Mouse (Mus musculus) forebrain, embryonic 16.5 days (tissue): Measurements from ENCODE around the gene Zfp831. TPM values are rescaled to one million over a fixed set of nuclear protein-coding genes. Genes with fewer than 3 reads are reported as not detected.

Experiments used
- ATAC-seq: fragments of 200-750 bp; cut with Nextera tagmentation; 2 replicates; pipeline ENCODE4 v1.8.0; 2017; ENCODE audit warnings: mild to moderate bottlenecking, moderate library complexity
- H3K27ac ChIP-seq: fragments of 300-500 bp; sonication (generic); 2 replicates; pipeline ENCODE4 v1.5.1; 2014; ENCODE audit warnings: low read length, control low read depth
- H3K27me3 ChIP-seq: fragments of 300-500 bp; sonication (generic); replicated peaks from 2 replicates; pipeline ENCODE4 v1.6.1; 2014; ENCODE audit warnings: low read length; ENCODE audit not compliant: control insufficient read depth, insufficient read depth
- H3K36me3 ChIP-seq: fragments of 300-500 bp; sonication (generic); 2 replicates; pipeline ENCODE4 v1.6.1; 2014; ENCODE audit not compliant: control insufficient read depth, insufficient read depth
- H3K4me1 ChIP-seq: fragments of 300-500 bp; sonication (generic); replicated peaks from 2 replicates; pipeline ENCODE4 v1.6.1; 2014; ENCODE audit warnings: low read length; ENCODE audit not compliant: control insufficient read depth, insufficient read depth
- H3K4me2 ChIP-seq: fragments of 300-500 bp; sonication (generic); 2 replicates; pipeline ENCODE4 v1.6.1; 2014; ENCODE audit warnings: mild to moderate bottlenecking, low read length, control low read depth
- H3K4me3 ChIP-seq: fragments of 300-500 bp; sonication (generic); replicated peaks from 2 replicates; pipeline ENCODE4 v1.5.1; 2014; ENCODE audit warnings: mild to moderate bottlenecking, low read length, control low read depth
- H3K9ac ChIP-seq: fragments of 300-500 bp; sonication (generic); replicated peaks from 2 replicates; pipeline ENCODE4 v1.6.1; 2014; ENCODE audit warnings: low read depth, low read length, control low read depth
- H3K9me3 ChIP-seq: fragments of 300-500 bp; sonication (generic); 2 replicates; pipeline ENCODE4 v1.6.1; 2016; ENCODE audit warnings: low read length; ENCODE audit not compliant: control insufficient read depth
- WGBS: fragments of 180-500 bp; shearing (Covaris S2); extraction: QIAGEN DNeasy Blood & Tissue Kit; methylation state at CpG from one replicate; pipeline ENCODE4 v1.1.7; 2014; 5-methylcytosine and 5-hydroxymethylcytosine counted together
- polyA plus RNA-seq: library from polyadenylated mRNA; unstranded; fragments of >200 nt; fragmentation: Nextera tagmentation; extraction: Ambion mirVana; gene quantifications from 2 replicates; pipeline ENCODE4 v1.2.1, GENCODE M21; 2015

Zfp831 gene
- polyA plus RNA-seq: not detected in 2 replicates

DNA sequence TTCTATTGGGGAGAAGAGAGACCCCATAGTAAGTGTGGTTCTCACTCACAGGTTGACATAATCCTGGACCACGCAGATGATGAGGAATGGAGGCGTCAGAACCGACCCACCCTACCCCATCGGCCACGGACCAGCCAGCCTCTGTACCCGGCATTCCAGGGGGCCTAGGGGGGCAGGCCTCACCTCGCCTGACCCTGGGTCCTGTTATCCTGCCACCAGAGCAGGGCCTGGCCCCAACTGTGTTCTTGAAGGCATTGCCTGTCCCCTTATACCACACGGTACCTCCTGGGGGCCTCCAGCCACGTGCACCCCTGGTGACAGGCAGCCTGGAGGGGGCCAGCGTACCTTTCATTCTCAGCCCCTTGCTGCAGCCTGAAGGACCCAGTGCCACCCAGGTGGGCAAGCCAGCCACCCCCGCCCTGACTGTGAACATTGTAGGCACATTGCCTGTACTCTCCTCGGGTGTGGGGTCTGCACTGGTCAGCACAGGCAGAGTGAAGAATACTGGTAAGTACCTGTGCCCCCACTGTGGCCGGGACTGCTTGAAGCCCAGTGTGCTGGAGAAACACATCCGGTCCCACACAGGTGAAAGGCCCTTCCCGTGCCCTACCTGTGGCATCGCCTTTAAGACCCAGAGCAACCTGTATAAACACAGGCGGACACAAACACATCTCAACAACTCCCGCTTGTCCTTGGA lies at the start of gene Zfp831:
Gene Zfp831, plus strand, starts transcription at position 87 of the 697 bp plus-strand sequence.
- 84% methylated on average over 18 of the region's 18 CpGs for WGBS

DNA sequence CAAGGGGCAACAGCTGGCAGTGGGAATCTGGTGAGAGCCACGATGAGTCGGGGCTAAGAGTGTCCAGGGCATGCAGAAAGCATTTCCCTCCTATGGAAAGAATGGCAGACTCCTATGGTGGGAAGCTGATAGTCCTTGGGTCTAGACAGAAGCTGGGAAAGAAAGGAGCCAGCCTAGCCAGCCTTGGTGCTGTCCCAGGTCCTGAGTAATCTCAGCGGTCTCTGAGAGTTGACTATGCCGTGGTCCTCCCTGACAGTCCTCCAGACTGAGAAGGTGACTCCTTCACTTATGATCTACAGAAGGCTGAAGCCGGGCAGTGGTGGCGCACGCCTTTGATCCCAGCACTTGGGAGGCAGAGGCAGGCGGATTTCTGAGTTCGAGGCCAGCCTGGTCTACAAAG lies 48.4 kb upstream of the Zfp831 start:
- Histone ChIP-seq H3K4me2 (no peak overlapping the region), H3K9ac (no peak overlapping the region), H3K27ac (no peak overlapping the region), H3K4me3 (no peak overlapping the region), H3K36me3 (no peaks in the 10 kb centered on the region), H3K4me1 (0 out of 2 replicates have a peak, but pooled peaks cover 1% of the 10 kb centered on the region), H3K9me3 (no peaks in the 10 kb centered on the region), H3K27me3 (no peaks in the 10 kb centered on the region)
- ATAC-seq: no peak
- 81% methylated on average over 9 of the region's 9 CpGs for WGBS

More for the DNA sequence above, at the start of gene Zfp831:
- Histone ChIP-seq H3K9ac (no peak within 1 kb of the TSS), H3K27me3 (no peaks in the 10 kb centered on the region), H3K4me2 (no peak within 1 kb of the TSS), H3K27ac (no peak within 1 kb of the TSS), H3K4me3 (no peak within 1 kb of the TSS), H3K9me3 (peaks cover under 1% of the 10 kb centered on the region; the same call in 1 of the 2 replicates), H3K4me1 (no peaks in the 10 kb centered on the region), H3K36me3 (no peaks in the 10 kb centered on the region)
- no peak for ATAC-seq

DNA sequence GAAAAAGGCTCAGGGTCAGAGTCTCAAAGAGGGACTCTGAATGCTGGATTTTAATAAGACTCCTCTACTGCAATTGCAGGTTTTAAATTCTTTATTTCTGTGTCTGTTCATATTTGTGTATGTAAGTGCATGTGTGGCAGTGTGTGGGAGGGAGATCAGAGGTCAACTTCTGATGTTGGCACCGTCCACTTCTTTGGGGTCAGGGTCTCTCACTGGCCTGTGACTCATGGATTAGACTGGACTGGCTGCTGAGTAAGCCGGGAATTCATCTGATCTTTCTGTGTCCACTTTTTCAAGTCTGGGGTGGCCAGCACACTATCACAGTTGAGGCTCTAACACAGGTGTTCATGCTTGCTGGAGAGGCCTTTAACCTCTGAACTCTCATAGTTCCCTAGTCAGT lies 47.7 kb upstream of the Zfp831 start:
- WGBS: 85% methylated on average over 2 of the region's 2 CpGs

DNA sequence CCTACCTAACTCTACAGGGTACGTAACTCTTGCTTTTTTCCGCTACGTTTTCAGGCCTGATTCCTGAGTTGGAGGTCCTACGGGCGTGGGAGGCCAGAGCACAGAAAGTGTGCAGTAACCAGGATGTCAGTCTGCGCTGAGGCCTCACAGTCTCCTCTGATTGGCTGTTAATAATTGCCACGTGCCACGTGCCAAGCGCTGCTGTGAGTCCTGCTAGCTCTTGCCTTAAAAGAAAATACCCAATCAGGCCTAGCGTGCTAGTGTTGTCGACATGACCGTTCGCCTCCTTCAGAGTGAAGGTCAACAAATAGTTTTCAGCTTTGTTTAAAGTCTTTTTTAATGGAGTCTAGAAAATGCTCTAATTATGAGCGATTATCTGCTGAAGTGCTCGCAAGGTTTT lies 46.9 kb upstream of the Zfp831 start:
- Histone ChIP-seq H3K9me3 (no peaks in the 10 kb centered on the region), H3K36me3 (no peaks in the 10 kb centered on the region), H3K4me1 (0 out of 2 replicates have a peak, but pooled peaks cover 2% of the 10 kb centered on the region), H3K27ac (no peak overlapping the region), H3K4me2 (no peak overlapping the region), H3K4me3 (no peak overlapping the region), H3K9ac (no peak overlapping the region), H3K27me3 (no peaks in the 10 kb centered on the region)
- ATAC-seq: peak; percentile 59; the same call in 1 of the 2 replicates
- WGBS: 71% methylated on average over 15 of the region's 15 CpGs

More for the DNA sequence above, 47.7 kb upstream of the Zfp831 start:
- Histone ChIP-seq H3K27me3 (no peaks in the 10 kb centered on the region), H3K9ac (no peak overlapping the region), H3K36me3 (no peaks in the 10 kb centered on the region), H3K27ac (no peak overlapping the region), H3K4me1 (0 out of 2 replicates have a peak, but pooled peaks cover 2% of the 10 kb centered on the region), H3K4me2 (no peak overlapping the region), H3K4me3 (no peak overlapping the region), H3K9me3 (no peaks in the 10 kb centered on the region)
- no peak for ATAC-seq

DNA sequence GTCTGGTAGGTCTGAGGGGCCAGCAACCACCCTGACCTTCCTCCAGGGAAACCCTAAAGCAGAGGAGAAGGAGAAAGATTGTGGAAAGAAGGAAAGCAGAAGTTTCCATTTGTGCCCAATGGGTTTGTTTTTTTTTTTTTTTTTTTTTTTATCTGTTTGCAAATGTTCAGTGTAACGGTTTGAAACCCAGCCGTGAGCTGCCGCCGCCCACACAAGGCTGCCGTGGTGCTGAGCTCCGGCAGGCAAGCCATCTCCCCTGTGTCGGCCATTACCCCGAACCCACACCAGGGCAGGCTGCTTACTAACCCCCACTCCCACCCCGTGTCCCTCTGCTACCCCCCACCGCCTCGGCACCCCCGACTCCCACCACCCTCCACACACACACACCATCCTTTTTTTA lies 44.9 kb upstream of the Zfp831 start:
- H3K9me3 ChIP-seq: no peaks in the 10 kb centered on the region
- 87% methylated on average over 12 of the region's 12 CpGs for WGBS
- ATAC-seq: no peak

DNA sequence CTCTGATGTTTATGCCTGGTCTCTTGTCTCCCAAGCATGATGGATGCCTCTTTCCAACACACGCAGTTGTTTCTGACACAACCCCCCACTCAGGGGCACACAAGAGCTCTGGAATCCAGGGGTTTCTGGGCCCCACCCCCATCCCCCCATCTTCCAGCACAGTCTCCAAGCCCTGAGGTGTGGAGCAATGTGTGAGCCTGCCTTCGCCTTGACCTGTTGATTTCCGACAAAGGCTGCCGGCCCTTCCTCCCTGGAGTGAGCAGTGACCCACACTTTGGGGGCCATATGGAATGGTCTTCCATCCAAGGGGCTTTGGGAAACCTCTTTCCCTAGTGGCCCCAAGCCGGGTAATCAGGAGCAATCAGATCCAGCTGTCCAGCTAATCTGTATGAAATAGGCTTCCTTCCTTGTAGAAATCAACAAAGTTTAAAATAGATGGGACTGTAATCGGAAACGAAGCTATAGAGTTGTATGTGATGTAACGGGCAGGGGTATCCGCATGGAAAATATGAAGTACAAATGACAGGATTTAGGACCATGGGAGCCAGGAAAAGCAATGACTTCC lies 44.2 kb upstream of the Zfp831 start:
- Histone ChIP-seq H3K4me1 (0 out of 2 replicates have a peak, but pooled peaks cover 2% of the 10 kb centered on the region), H3K36me3 (no peaks in the 10 kb centered on the region), H3K4me3 (no peak overlapping the region), H3K9me3 (no peaks in the 10 kb centered on the region), H3K27me3 (no peaks in the 10 kb centered on the region), H3K4me2 (no peak overlapping the region), H3K27ac (no peak overlapping the region), H3K9ac (no peak overlapping the region)
- ATAC-seq: no peak
- 91% methylated on average over 9 of the region's 9 CpGs for WGBS

More for the DNA sequence above, 44.9 kb upstream of the Zfp831 start:
- Histone ChIP-seq H3K27me3 (no peaks in the 10 kb centered on the region), H3K4me1 (0 out of 2 replicates have a peak, but pooled peaks cover 2% of the 10 kb centered on the region), H3K27ac (no peak overlapping the region), H3K36me3 (no peaks in the 10 kb centered on the region), H3K4me2 (no peak overlapping the region), H3K4me3 (no peak overlapping the region), H3K9ac (no peak overlapping the region)

DNA sequence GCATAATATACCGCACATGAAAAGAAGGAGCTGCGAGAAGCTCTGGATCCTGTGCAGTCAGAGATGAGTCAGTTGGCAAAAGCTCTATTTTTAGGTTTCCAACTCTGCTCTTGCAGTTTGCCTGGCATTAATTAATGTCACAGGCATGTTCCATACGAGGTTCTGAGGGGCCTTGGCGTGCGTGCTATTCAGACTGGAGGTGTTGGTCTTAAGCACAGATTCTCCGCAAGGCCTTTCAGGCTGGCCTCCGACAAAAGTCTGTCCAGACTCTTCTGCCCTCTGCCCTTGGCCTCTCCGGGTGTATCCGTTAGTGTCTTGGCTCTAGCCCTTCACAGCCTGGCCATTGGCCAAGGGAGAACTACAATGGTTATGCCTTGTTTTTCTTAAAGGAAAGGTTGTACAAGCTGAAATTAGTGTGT lies 43.5 kb upstream of the Zfp831 start:
- Histone ChIP-seq H3K4me2 (no peak overlapping the region), H3K9ac (no peak overlapping the region), H3K9me3 (no peaks in the 10 kb centered on the region), H3K4me3 (no peak overlapping the region), H3K36me3 (no peaks in the 10 kb centered on the region), H3K27ac (no peak overlapping the region), H3K4me1 (0 out of 2 replicates have a peak, but pooled peaks cover 2% of the 10 kb centered on the region), H3K27me3 (no peaks in the 10 kb centered on the region)
- 71% methylated on average over 9 of the region's 9 CpGs for WGBS
- peak; percentile 66 for ATAC-seq

DNA sequence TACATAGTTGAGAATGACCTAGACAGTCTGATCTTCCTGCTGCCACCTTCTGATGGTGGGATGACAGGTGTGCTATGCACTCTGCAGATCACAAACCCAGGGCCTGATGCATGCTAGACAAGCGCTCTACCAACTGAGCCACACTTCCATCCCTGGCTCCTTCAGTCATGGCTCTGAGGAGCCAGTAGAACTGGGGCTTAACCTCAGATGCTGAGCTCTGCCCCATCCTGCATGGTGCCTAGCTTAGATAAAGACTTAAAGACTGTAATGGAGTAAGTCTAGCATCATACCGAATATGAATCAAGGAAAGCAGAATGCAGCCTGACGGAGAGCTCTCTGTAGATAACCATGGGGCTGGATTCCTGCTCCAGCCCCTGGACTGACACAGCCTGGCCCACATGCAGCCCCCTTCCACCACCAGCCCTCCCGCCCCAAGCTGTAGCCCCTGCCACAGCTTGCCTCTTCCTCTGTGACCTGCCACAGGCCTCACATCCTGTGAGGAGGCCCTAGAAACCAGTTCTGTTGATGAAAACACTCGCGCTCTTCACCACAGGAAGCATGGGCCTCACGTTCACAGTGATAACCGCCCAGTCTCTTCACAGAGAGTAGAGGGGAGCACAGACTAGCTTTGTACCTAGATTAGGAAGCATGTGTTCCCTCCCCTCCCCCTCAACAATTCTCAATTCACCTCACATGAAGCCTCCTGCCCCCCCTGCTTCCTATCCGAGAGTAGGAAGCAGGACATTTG lies 41.2 kb upstream of the Zfp831 start:
- Histone ChIP-seq H3K9me3 (no peaks in the 10 kb centered on the region), H3K9ac (no peak overlapping the region), H3K36me3 (no peaks in the 10 kb centered on the region), H3K4me2 (no peak overlapping the region), H3K27me3 (no peaks in the 10 kb centered on the region), H3K4me1 (0 out of 2 replicates have a peak, but pooled peaks cover 2% of the 10 kb centered on the region), H3K27ac (no peak overlapping the region), H3K4me3 (no peak overlapping the region)
- no peak for ATAC-seq
- WGBS: 75% methylated on average over 9 of the region's 9 CpGs

DNA sequence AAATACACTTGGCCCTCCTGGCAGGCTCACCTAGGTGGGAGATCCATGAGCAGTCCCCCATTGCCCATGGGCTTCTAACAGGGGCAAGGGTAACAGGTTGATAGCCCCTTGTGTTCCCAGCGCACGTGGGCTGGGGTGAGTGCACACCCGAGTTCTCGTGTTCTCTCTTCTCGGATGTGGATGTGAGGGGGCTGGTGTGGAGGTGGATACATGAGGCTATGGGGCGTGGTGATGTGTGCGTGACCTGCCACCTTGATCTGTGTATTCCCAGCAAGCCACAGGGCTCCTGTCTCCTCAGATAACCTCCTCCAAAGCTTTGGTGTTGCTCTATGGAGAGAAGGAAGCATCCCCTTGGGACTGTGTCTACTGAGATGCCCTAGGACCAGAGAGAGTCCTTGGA lies 40.0 kb upstream of the Zfp831 start:
- ATAC-seq: no peak
- WGBS: 84% methylated on average over 7 of the region's 7 CpGs
- H3K27me3 ChIP-seq: no peaks in the 10 kb centered on the region
- no peak overlapping the region for H3K9ac ChIP-seq
- 0 out of 2 replicates have a peak, but pooled peaks cover 2% of the 10 kb centered on the region for H3K4me1 ChIP-seq
- H3K4me2 ChIP-seq: no peak overlapping the region
- H3K27ac ChIP-seq: no peak overlapping the region
- H3K36me3 ChIP-seq: no peaks in the 10 kb centered on the region
- H3K4me3 ChIP-seq: no peak overlapping the region
- no peaks in the 10 kb centered on the region for H3K9me3 ChIP-seq
